Mouse (Mus musculus) urinary bladder, adult 18-20 months (tissue): Measurements from ENCODE around the gene Wdfy4.

Experiments used
- DNase-seq, 2 experiments: peaks; one replicate each; pipeline ENCODE4 v3.0.0; 2022; ENCODE audit warnings: low spot score in 2 of 2, mixed read lengths in 2 of 2

Gene Wdfy4

GRCm38 (mm10) chr14:32984176-32984738 lies 201.1 kb downstream of the Wdfy4 start:
- no peak for DNase-seq

- DNase-seq: no peak
Observed at GRCm38 (mm10) chr14:32970700-32971099, 214.6 kb downstream of the Wdfy4 start.

GRCm38 (mm10) chr14:32964742-32965141 lies 220.6 kb downstream of the Wdfy4 start:
- DNase-seq: no peak

GRCm38 (mm10) chr14:32960481-32960880 lies 224.8 kb downstream of the Wdfy4 start:
- peak; percentile 8 to 26 for DNase-seq

GRCm38 (mm10) chr14:32958671-32959070 lies 226.6 kb downstream of the Wdfy4 start:
- DNase-seq: no peak

- DNase-seq: no peak
Observed at GRCm38 (mm10) chr14:32956486-32956885, 228.8 kb downstream of the Wdfy4 start.

GRCm38 (mm10) chr14:32950312-32951301 lies 234.7 kb downstream of the Wdfy4 start:
- DNase-seq: no peak

- DNase-seq: no peak
Observed at GRCm38 (mm10) chr14:32947512-32947911, 237.8 kb downstream of the Wdfy4 start.

GRCm38 (mm10) chr14:32939217-32939616 lies 246.1 kb downstream of the Wdfy4 start:
- no peak for DNase-seq

- no peak for DNase-seq
Observed at GRCm38 (mm10) chr14:32934064-32934463, 251.2 kb downstream of the Wdfy4 start.

GRCm38 (mm10) chr14:32932220-32932619 lies 253.1 kb downstream of the Wdfy4 start:
- no peak for DNase-seq

- DNase-seq: no peak
Observed at GRCm38 (mm10) chr14:32931709-32932108, 253.6 kb downstream of the Wdfy4 start.

- DNase-seq: no peak
Observed at GRCm38 (mm10) chr14:32923871-32924270, 261.4 kb downstream of the Wdfy4 start.

GRCm38 (mm10) chr14:32917919-32918318 lies 267.4 kb downstream of the Wdfy4 start:
- DNase-seq: no peak

GRCm38 (mm10) chr14:32915360-32915759 lies 269.9 kb downstream of the Wdfy4 start:
- no peak for DNase-seq

GRCm38 (mm10) chr14:32911187-32911586 lies 274.1 kb downstream of the Wdfy4 start:
- DNase-seq: no peak
